Mouse (Mus musculus) large intestine, adult 2 months (tissue): Measurements from ENCODE around the gene Zfp91. TPM values are rescaled to one million over a fixed set of nuclear protein-coding genes. Genes with fewer than 3 reads are reported as not detected.

Source experiments
- DNase-seq: peaks from one replicate; pipeline ENCODE4 v3.0.0-alpha.2; 2012; ENCODE audit warnings: low read depth, low spot score
- WGBS: fragments of 180-500 bp; shearing (Covaris S2); methylation state at CpG from one replicate; pipeline ENCODE4 v1.1.7; 2018; 5-methylcytosine and 5-hydroxymethylcytosine counted together
- polyA plus RNA-seq: library from polyadenylated mRNA; depleted of rRNA; stranded (reverse); fragments of >200 nt; gene quantifications from 2 replicates; pipeline ENCODE4 v1.2.3, GENCODE M21; 2012; rRNA removed

Zfp91 gene
- polyA plus RNA-seq, 1 experiment = 9.5 TPM

DNA sequence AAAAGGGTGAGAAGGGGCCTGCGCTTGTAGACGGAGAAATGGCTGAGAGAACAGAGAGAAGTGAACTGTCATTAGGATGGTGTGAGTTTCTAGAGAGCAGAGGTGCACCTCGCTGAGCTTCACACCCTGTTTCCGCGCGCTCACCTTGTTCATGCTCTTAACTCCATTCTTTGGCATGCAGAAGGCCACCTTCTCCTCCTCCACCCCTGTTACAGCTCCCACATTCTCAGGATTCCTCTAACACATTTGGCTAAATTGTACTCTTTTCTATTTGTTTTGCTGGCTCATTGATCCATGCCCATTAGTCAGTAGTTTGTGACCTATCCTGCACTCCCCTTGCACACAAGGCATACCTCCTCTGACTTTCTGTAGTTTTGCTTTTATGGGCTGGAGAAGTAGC, 76.7 kb downstream of the Zfp91 start:
- 70% methylated on average over 6 of the region's 6 CpGs for whole genome bisulfite sequencing
- DNase-seq = no peak

Other genes starting within 250 kb of the Zfp91 start
- gene Gm4952, start 196.2 kb downstream of the Zfp91 start, polyA plus RNA-seq = not detected in 2 replicates
- not detected in 2 replicates for gene Glyat, start 162.8 kb downstream of the Zfp91 start, polyA plus RNA-seq
- not detected in 2 replicates for gene Olfr1442, start 125.7 kb downstream of the Zfp91 start, polyA plus RNA-seq
- gene Olfr1443, start 118.0 kb downstream of the Zfp91 start, polyA plus RNA-seq = not detected in 2 replicates
- not detected in 2 replicates for gene Keg1, start 100.3 kb downstream of the Zfp91 start, polyA plus RNA-seq
- gene Cntf, start 30.5 kb downstream of the Zfp91 start, polyA plus RNA-seq = 2.0 TPM in 2 replicates
- gene Lpxn, start 67 bp upstream of the Zfp91 start, polyA plus RNA-seq = 10.5 and 11.6 TPM in 2 replicates
- not detected in 2 replicates for gene Gm5244, start 50.6 kb upstream of the Zfp91 start, polyA plus RNA-seq
- gene Olfr1444, start 61.2 kb upstream of the Zfp91 start, polyA plus RNA-seq = not detected in 2 replicates
- not detected in 2 replicates for gene Olfr1445, start 87.7 kb upstream of the Zfp91 start, polyA plus RNA-seq
- not detected in 2 replicates for gene Olfr1446, start 97.4 kb upstream of the Zfp91 start, polyA plus RNA-seq
- gene Olfr1447, start 107.6 kb upstream of the Zfp91 start, polyA plus RNA-seq = not detected in 2 replicates
- not detected in 2 replicates for gene Olfr1448, start 128.3 kb upstream of the Zfp91 start, polyA plus RNA-seq
- gene Olfr1449, start 134.7 kb upstream of the Zfp91 start, polyA plus RNA-seq = 0.09 TPM in 1 of 2 replicates, not detected in the other
- not detected in 2 replicates for gene Olfr1450, start 154.1 kb upstream of the Zfp91 start, polyA plus RNA-seq
- gene Olfr1451, start 198.9 kb upstream of the Zfp91 start, polyA plus RNA-seq = not detected in 2 replicates
- gene Olfr1453, start 232.2 kb upstream of the Zfp91 start, polyA plus RNA-seq = not detected in 2 replicates